Mouse (Mus musculus) heart, postnatal 25 days (tissue): ENCODE data around the gene Kcnj13. TPM values are rescaled to one million over a fixed set of nuclear protein-coding genes. Genes with fewer than 3 reads are reported as not detected.

Experiments used
- DNase-seq: peaks from one replicate; pipeline ENCODE4 v3.0.0; 2022; ENCODE audit warnings: low spot score
- intact Hi-C: fragments of 180-260 bp; cut with DNase I; formaldehyde crosslinking; loops from one replicate; pipeline ENCODE4 v1.15.1; 2025
- total RNA-seq, 2 experiments: library from RNA; stranded (reverse); gene quantifications; 2 replicates each; pipeline ENCODE4 v1.2.3; 2021

Gene Kcnj13
- not detected for total RNA-seq

DNA sequence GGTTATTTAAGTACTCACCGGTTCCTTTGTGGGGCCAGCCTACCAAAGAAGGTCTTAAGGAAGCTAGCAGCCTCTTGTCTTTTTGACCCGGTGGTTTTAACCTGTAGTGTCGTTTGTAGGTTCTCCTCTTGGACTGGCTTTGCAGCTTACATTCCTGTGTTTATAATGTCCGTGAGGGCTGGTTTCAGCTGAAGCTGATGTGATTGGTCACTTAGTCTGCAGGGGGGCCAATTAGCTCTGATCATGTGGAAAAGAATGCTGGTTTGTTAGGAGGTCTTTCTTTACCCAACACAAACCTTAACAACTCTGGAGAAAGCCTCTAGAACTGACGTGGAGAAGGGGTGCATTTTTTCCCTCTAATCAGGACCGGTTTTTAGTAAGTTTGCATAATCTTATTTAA, at the start of gene Kcnj13:
Gene Kcnj13 (minus strand): TSS at position 136 of the 400 bp plus-strand sequence.
- intact Hi-C loops: no loop called here
- no peak for DNase-seq

DNA sequence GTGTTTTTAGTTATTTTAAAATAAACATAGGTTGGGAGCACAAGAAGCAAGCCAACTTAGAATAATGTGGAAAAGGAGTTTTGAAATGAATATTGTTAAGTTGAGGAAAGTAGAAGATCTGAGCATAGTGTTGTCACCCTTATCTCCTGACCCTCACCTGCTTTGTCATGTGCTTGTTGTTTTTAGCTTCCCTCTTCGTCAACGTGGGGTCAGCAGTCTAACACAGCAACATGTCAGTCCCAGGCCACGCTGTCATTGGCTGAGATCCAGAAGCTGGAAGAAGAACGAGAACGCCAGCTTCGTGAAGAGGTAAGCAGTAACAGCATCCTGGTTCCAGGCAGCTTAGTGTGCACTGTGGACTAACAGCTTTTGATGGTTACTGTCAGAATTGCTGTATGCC, 42.1 kb upstream of the Kcnj13 start:
- no peak for DNase-seq
- intact Hi-C loops: no loop called here

DNA sequence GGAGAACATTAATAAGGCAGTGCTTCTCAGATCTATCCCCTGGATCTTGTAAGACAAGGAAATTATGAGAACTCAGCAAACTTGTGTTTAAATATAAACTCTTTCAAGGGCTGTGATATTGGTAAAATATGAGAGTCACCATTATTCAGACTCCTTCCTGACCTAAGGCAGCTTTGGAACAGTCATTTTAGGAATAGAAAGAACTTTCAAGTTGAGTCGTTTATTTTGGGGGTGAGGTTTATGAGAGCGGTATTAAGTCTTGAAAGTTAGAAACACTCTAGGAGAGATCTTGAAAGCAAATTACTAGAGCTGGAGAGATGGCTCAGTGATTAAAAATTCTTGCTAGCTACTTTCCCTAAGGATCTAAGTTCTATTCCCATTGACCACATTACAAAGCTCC, 40.6 kb upstream of the Kcnj13 start:
- intact Hi-C loops: no loop called here
- no peak for DNase-seq

DNA sequence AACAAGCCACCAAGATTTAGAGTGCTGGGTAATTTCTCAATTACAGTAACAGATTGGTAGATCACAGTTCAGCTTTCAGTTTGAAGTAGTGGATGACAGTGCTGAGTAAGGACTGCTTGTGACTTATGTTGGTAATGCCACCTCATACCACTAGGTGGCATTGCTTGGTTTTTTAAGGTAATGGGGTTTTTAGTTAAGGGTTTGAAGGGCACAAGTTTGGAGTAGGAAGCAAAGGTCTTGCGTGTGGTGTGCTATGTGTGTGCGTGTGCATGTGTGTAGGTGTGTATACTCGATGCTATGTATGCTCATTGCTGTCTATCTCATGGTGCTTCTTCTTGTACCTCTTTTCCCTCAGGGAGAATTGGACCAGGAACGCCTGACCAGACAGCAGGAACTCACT, 24.2 kb upstream of the Kcnj13 start:
- DNase-seq: no peak
- intact Hi-C loops: loop anchor here (10.0 kb wide), 1 partner anchor 174 kb away; no protein-coding TSS in a partner anchor

DNA sequence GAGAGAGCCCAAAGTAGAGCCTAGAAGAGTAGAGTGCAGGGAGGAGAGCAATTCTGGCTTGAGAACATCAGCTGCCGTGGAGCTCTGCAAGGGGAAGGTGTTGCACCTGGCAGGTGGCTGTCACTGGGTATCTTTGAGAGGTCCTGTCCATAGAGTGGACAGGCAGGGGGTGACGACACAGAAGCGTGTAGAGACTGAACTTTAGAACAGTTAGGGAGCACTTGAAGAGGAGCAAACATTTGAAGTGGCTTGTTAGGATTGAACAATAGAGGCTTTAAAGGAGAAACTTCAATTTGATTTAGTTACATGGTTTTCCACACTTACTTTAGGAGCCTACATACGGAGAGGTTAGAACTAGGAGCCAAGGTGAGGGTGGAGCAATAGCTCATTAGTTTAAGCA, 14.9 kb upstream of the Kcnj13 start:
- intact Hi-C loops: no loop called here
- no peak for DNase-seq

DNA sequence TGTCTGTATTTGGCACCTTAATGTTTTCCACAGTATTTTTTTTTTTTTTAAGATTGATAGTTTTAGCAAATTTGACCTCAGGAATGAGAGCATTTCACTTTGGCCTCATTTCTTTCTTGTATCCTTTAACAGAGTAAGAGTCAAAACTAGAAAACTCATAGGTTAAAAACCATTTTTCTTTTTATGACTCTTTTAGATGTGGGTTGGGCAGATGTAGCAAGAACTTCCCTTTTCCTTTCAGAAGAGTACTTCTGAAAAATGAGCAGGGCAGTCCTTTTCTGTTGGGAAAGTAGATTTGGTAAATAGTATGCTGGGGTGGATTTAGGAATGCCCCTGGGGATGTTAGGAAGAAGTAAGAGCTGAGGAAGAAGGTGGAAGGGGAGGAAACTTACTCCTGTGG, 11.5 kb upstream of the Kcnj13 start:
- DNase-seq: no peak
- intact Hi-C loops: no loop called here

DNA sequence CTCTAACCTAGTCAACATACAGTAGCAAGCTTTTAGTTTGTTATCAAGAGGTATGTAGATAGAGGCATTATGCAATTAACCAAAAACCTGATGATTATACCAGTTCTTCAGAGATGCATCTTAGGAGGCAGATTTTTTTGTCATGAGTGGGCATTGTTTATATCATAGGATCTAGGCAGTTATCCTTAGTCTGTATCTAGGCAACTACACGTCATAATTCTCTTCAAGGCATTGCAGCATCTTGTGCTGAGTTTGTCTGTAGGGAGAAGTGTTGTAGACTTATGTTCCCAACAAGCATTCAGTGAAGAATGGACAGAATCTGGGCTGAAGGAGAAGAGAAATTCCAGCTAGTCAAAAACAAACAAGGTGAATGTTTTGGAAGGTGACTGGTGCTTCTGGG, 10.2 kb upstream of the Kcnj13 start:
- intact Hi-C loops: no loop called here
- no peak for DNase-seq

DNA sequence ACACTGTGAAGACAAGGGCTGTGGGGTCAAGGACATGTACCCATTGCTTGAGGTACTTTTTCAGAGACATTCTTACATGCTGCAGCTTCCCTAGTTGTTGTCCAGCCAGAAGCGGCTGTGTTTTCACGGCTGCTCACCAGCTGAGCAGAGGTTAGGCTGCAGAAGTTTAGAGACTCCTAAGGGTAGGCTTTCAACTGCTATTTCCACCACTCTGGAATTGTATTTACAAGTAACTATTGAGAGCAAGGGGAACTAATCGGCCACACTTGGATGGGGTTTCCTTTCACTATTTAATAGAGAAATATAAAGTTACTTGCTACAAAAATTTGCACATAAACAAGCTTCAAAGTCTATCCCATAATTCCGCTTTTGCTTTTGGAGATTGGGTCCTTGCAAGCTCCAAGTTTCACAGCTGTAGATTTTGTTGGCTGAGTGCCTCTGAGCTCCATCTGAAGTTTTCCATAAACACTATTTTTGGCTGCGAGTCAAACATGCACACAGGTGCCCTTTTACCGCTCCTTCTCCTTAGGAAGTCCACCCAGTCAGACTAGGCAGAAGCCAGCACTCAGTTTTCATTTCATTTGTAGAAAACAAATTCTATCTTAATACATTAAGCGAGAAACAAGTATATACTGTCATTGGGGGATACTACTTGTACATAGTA, 2.5 kb upstream of the Kcnj13 start:
- intact Hi-C loops: no loop called here
- DNase-seq: no peak

DNA sequence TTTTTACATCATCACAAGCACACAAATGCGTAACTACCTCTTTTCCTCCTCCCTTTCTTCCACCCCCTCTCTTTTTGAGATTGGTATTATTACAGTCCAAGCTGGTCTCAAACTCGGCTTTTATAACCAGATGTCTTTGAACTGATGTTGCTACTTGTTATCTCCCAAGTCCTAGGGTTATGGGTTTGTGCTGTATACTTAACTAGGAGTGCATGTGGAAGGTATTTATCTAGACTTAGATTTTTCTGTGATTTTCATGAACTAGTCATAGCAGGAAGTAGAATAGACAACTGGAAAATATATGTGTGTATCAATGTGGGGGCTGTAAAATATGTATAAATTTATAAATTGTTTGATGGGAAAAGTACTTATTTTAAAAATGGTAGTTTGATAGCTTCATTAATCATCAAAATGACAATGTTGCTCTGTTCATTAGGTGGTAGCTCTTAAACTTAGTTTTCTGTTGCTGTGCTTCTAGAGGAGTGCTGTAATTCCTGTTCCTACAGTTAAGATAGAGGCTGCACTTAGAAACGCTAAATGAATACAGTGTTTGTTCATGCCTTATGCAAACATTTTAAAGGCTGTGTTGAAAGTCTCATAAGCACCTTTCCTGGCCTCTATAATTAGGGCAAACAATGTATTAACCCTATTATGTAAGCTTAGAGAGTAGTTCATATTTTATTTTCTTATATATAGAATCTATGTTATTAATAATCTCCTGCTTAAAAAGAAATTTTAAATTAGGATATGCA, 909 bp downstream of the Kcnj13 start:
- intact Hi-C loops: no loop called here

DNA sequence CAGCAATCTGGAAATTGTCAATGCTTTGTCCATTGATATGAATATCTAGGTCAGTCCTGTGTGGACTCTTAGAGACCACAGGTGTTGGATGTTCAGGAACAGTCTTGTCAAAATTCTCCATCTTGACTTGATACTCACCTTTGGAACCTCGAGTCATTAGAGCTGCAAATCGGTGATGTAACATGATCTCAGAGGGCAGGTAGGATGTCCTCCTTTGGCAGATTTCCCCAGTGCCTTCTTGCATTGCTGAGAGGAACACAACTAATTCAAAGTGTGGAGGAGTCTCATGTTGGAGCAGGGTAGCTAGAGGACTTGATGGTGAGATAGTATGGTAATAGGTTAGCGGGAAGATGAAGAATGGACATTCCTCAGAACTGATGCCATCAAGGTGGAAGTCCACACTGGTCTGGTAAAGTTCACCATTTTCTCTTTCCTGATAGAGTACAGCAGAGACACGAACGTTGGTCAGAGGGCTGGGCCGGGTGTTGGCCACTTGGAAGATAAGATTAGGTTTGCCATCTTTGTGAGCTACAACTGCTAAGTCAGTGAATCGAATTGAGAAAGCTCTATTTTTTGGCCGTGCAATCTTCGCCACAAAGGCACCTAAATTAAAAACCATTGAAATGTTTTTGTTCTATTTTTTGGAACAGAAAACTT, 8.0 kb downstream of the Kcnj13 start:
- intact Hi-C loops: no loop called here
- DNase-seq: no peak

More for the DNA sequence above, 909 bp downstream of the Kcnj13 start:
- DNase-seq: no peak

DNA sequence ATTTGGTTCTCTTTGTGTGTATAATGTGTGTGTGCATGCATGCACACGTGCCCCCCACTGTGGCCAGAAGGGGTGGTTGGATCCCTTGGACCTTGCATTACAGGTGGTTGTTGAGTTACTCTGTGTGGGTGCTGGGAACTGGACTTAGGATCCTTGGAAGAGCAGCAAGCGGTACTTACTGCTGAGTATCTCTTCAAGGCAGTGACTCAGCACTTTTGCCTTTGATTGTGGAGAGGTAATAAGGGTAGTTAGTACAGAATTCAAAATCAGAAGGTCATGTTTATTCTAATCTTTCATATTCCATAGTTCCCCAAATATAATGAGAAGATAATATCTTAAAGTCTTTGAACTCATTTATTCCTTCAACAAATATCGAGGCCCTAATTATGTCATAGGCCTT, 13.4 kb downstream of the Kcnj13 start:
- no peak for DNase-seq
- intact Hi-C loops: no loop called here

DNA sequence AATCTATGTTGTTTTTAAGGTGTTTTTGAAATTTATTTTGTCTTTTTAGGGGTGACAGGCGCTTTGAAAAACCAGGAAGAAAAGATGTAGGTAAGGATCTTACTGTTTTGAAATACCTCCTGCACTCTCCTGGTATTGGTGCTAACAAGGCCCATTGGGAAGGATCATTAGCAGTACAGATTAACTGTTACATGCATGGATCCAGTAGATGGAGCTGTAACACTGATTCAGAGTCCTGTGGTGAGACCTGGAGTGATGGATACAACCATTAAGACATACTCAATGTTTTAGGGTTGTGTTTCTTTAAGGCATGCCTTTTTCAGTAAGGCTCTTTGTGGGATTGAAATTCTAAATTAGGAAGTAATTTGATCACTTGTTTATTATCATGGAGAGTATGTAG, 14.6 kb downstream of the Kcnj13 start:
- DNase-seq: no peak
- intact Hi-C loops: no loop called here

DNA sequence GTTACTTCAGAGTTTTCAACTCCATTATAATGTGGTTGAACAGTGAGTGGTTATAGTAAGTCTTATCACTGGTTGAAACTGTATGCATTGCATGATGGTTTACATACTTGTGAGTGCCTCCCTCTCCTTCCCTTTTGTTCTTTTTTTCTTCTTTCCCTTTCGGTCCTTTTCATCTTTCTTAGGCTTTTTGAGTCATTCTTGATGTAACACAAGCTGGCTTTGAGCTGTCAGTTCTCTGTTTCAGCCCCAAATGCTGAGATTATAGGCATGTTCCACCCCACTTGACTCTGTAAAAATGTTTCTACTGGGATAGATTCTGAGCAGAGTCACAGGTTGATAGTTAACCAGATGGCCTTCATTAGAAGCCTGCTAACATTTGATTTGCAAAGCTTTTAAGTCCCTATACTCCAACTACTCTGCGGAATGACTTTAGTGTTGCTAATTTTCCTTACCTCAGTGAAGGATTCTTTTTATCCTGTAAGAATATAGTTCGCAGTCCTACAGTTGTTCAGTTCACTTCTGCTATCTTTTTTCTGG, 16.4 kb downstream of the Kcnj13 start:
- intact Hi-C loops: no loop called here
- DNase-seq: no peak

DNA sequence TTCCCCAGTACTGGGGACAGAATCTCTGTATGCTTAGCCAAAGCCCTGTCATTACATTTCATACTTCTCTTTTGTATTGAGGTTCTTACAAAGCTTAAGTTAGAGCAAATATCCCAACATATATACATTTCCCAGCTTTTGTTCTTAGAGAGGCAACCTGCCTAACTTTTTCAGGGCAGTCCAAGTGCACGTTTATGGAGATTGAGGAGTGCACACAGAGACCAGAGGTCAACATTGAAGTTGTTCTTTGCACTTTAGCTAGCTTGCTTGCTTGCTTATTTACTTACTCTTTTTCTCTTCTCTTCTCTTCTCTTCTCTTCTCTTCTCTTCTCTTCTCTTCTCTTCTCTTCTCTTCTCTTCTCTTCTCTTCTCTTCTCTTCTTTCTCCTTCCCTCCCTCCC, 34.3 kb downstream of the Kcnj13 start:
- intact Hi-C loops: no loop called here
- DNase-seq: no peak

DNA sequence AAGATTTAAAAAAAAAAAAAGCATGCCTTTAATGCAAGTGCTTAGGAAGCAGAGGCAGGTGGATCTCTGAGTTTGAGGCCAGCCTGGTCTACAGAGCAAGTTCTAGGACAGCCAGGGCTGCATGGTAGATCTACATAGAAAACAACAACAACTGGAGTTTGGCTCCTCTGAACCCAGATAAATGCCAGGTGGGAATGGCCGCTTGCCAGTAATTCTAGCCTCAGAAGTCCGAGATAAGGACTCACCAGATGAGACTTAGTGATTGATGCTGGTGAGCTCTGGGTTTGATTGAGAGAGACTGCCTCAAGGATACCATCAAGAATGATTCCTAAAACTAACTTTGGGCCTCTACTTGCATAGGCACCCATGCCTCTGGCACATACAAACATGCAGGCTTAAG, 44.0 kb downstream of the Kcnj13 start:
- no peak for DNase-seq
- intact Hi-C loops: no loop called here

Other genes with a start within 250 kb of the Kcnj13 start
- gene Ecel1, start 238.2 kb downstream of the Kcnj13 start, total RNA-seq: not detected
- gene Prss56, start 211.4 kb downstream of the Kcnj13 start, total RNA-seq: not detected
- gene Chrnd, start 204.1 kb downstream of the Kcnj13 start, total RNA-seq: not detected
- not detected for gene Chrng, start 190.1 kb downstream of the Kcnj13 start, total RNA-seq
- 10 to 100 TPM; 47.5 to 52.2 TPM for gene Eif4e2, start 180.8 kb downstream of the Kcnj13 start, total RNA-seq
- gene Efhd1, start 130.4 kb downstream of the Kcnj13 start, total RNA-seq: 1 to 10 TPM; 3.2 to 3.3 TPM
- gene Gigyf2, start 67.7 kb downstream of the Kcnj13 start, total RNA-seq: 10 to 100 TPM; 46.5 to 46.8 TPM
- not detected for gene Snorc, start 75.5 kb upstream of the Kcnj13 start, total RNA-seq
- not detected for gene Neu2, start 115.2 kb upstream of the Kcnj13 start, total RNA-seq
- under 1 TPM; 0.36 to 0.49 TPM for gene Ngef, start 179.1 kb upstream of the Kcnj13 start, total RNA-seq
- 10 to 100 TPM; 10.4 to 12.5 TPM for gene Inpp5d, start 225.6 kb upstream of the Kcnj13 start, total RNA-seq